Mouse (Mus musculus) intestine, postnatal 0 days (tissue): ENCODE data around the gene Etv2. TPM values are rescaled to one million over a fixed set of nuclear protein-coding genes. Genes with fewer than 3 reads are reported as not detected.

Experiments
- ATAC-seq: fragments of 200-750 bp; cut with Nextera tagmentation; 2 replicates; pipeline ENCODE4 v1.8.0; 2017; ENCODE audit warnings: mild to moderate bottlenecking, moderate TSS enrichment, moderate library complexity
- H3K27ac ChIP-seq: fragments of 300-500 bp; sonication (generic); 2 replicates; pipeline ENCODE4 v1.5.1; 2014; ENCODE audit warnings: mild to moderate bottlenecking, low read depth, low read length, moderate library complexity
- H3K27me3 ChIP-seq: fragments of 300-500 bp; sonication (generic); replicated peaks from 2 replicates; pipeline ENCODE4 v1.6.1; 2014; ENCODE audit warnings: low read length, mixed read lengths; ENCODE audit not compliant: control insufficient read depth, insufficient read depth
- H3K36me3 ChIP-seq: fragments of 300-500 bp; sonication (generic); 2 replicates; pipeline ENCODE4 v1.6.1; 2014; ENCODE audit warnings: mild to moderate bottlenecking, moderate library complexity; ENCODE audit not compliant: control insufficient read depth, insufficient read depth
- H3K4me1 ChIP-seq: fragments of 300-500 bp; sonication (generic); replicated peaks from 2 replicates; pipeline ENCODE4 v1.6.1; 2014; ENCODE audit warnings: antibody characterized with exemption, low read length, mixed read lengths; ENCODE audit not compliant: control insufficient read depth, insufficient read depth
- H3K4me2 ChIP-seq: fragments of 300-500 bp; sonication (generic); replicated peaks from 2 replicates; pipeline ENCODE4 v1.6.1; 2014; ENCODE audit warnings: low read depth, mild to moderate bottlenecking, moderate library complexity
- H3K4me3 ChIP-seq: fragments of 300-500 bp; sonication (generic); 2 replicates; pipeline ENCODE4 v1.5.1; 2014; ENCODE audit warnings: low read depth, low read length
- H3K9ac ChIP-seq: fragments of 300-500 bp; sonication (generic); 2 replicates; pipeline ENCODE4 v1.6.1; 2014; ENCODE audit warnings: mild to moderate bottlenecking, low read depth, low read length
- H3K9me3 ChIP-seq: fragments of 300-500 bp; sonication (generic); 2 replicates; pipeline ENCODE4 v1.6.1; 2016; ENCODE audit warnings: mixed run types; ENCODE audit not compliant: control insufficient read depth
- CTCF ChIP-seq: sonication (generic); IDR thresholded peaks from 2 replicates; pipeline ENCODE4 v1.5.1; 2016; ENCODE audit warnings: low read depth, mild to moderate bottlenecking, control low read depth, antibody characterized with exemption, moderate library complexity
- WGBS: fragments of 180-500 bp; shearing (Covaris S2); extraction: QIAGEN DNeasy Blood & Tissue Kit; methylation state at CpG from one replicate; pipeline ENCODE4 v1.1.7; 2014; 5-methylcytosine and 5-hydroxymethylcytosine counted together
- polyA plus RNA-seq: library from polyadenylated mRNA; unstranded; fragments of >200 nt; fragmentation: Nextera tagmentation; extraction: Ambion mirVana; gene quantifications from 2 replicates; pipeline ENCODE4 v1.2.1, GENCODE M21; 2015

Gene Etv2
- polyA plus RNA-seq, 1 experiment from 2014 or later: not detected

DNA sequence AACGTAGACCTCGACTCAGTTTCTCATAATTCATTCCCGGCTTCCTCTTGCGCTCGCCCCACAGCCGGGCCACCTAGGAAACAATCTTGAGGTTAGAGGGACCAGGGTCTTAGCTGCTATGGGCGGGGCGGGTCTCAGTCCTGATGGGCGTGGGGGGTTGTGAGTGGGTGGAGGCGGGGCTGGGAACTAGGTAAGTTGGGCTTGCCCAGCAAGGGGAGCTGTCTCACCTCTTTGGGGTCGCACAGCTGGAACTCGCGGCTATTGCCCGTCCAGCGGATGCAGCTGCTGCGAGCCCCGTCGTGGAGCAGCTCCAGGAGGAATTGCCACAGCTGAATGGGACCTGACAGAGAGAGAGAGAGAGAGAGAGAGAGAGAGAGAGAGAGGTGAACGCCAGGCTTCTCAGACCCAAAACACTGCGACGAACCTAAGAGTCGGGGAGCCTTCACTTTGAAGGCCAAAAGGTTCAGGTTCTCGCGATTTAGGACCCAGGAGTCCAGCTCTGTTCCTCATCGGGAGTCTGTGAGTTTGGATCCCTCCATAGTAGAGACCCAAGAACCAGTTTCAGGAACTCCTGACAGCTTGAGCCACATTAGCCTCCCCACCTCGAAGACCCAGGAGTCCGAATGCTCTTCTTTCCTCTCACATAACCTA is 1.8 kb downstream of the Etv2 start:
- Histone ChIP-seq H3K27me3 (peaks cover 54% of the 10 kb centered on the region), H3K4me1 (no peaks in the 10 kb centered on the region), H3K9ac (no peak overlapping the region), H3K27ac (no peak overlapping the region), H3K4me3 (0 out of 2 replicates have a peak overlapping the region, but pooled peaks have one; percentile 1), H3K9me3 (no peaks in the 10 kb centered on the region), H3K4me2 (no peak overlapping the region), H3K36me3 (no peaks in the 10 kb centered on the region)
- WGBS: 5% methylated on average over 27 of the region's 27 CpGs
- no peak for TF ChIP-seq CTCF
- no peak for ATAC-seq

DNA sequence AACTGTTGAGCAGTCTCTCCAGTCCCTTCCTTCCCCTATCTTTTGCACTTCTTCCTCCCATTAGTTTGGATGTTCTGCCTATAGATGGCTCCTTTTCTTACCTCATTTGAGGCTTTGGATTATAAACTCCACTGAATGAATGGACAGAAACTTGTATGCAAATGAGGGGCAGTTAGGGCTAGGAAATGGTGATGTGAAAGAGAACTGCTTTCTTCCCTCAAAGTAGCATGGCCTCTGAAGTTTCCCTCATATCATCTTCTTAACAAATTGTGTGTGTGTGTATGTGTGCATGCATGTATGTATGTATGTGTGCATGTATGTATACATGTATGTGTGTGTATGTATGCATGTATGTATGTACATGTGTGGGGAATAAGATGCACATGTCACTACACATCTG is 6.6 kb downstream of the Etv2 start:
- no peak overlapping the region for H3K4me2 ChIP-seq
- H3K27ac ChIP-seq: no peak overlapping the region

DNA sequence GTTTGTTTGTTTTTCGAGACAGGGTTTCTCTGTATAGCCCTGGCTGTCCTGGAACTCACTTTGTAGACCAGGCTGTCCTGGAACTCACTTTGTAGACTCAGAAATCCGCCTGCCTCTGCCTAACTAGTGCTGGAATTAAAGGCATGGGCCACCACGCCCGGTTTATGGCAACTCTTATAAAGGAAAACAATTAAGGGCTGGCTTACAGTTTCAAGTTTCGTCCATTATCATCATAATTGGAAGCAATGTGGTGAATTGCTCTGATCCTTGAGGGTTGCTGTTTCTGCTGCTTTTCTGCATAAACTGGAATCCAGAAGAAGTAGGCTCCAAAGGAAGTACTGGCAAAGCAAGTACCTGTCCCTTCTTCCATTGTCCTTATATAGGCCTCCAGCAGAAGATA is 9.0 kb downstream of the Etv2 start:
- no peak for TF ChIP-seq CTCF
- Histone ChIP-seq H3K4me1 (no peaks in the 10 kb centered on the region), H3K4me3 (no peak overlapping the region), H3K4me2 (0 out of 2 replicates have a peak overlapping the region, but pooled peaks have one; percentile 85), H3K9me3 (no peaks in the 10 kb centered on the region), H3K27me3 (peaks cover 10% of the 10 kb centered on the region), H3K9ac (no peak overlapping the region), H3K36me3 (peaks cover 19% of the 10 kb centered on the region), H3K27ac (no peak overlapping the region)
- ATAC-seq: no peak
- WGBS: 82% methylated on average over 5 of the region's 5 CpGs

More for the DNA sequence above, 6.6 kb downstream of the Etv2 start:
- H3K36me3 ChIP-seq: no peaks in the 10 kb centered on the region
- H3K4me3 ChIP-seq: no peak overlapping the region
- no peaks in the 10 kb centered on the region for H3K4me1 ChIP-seq
- ATAC-seq: no peak
- TF ChIP-seq CTCF: no peak
- no peaks in the 10 kb centered on the region for H3K9me3 ChIP-seq
- H3K27me3 ChIP-seq: peaks cover 27% of the 10 kb centered on the region
- H3K9ac ChIP-seq: no peak overlapping the region

GRCm38 (mm10) chr7:30625530-30626384 is 9.9 kb downstream of the Etv2 start, which contains the start of gene Cox6b1:
Gene Cox6b1, minus strand, starts transcription at chr7:30626151.
- TF ChIP-seq CTCF: no peak
- under 1% methylated on average over 44 of the region's 44 CpGs for WGBS
- H3K36me3 ChIP-seq: peaks cover 19% of the 10 kb centered on the region
- no peaks in the 10 kb centered on the region for H3K4me1 ChIP-seq
- ATAC-seq: peak; percentile 90
- peak within 1 kb of the TSS; percentile 57 for H3K9ac ChIP-seq
- H3K9me3 ChIP-seq: no peaks in the 10 kb centered on the region
- peak within 1 kb of the TSS; percentile 65 for H3K27ac ChIP-seq
- H3K4me2 ChIP-seq: peak within 1 kb of the TSS; percentile 85
- peaks cover 5% of the 10 kb centered on the region for H3K27me3 ChIP-seq
- H3K4me3 ChIP-seq: peak within 1 kb of the TSS; percentile 74

GRCm38 (mm10) chr7:30619202-30619601 is 16.4 kb downstream of the Etv2 start:
- TF ChIP-seq CTCF: peak; percentile 66
- no peak overlapping the region for H3K27ac ChIP-seq
- no peak overlapping the region for H3K4me2 ChIP-seq
- no peak overlapping the region for H3K9ac ChIP-seq
- no peak overlapping the region for H3K4me3 ChIP-seq
- no peaks in the 10 kb centered on the region for H3K4me1 ChIP-seq
- 89% methylated on average over 3 of the region's 3 CpGs for WGBS
- ATAC-seq: no peak
- H3K36me3 ChIP-seq: peaks cover 49% of the 10 kb centered on the region
- H3K9me3 ChIP-seq: no peaks in the 10 kb centered on the region
- no peaks in the 10 kb centered on the region for H3K27me3 ChIP-seq

GRCm38 (mm10) chr7:30618658-30619057 is 17.0 kb downstream of the Etv2 start:
- Histone ChIP-seq H3K36me3 (peaks cover 49% of the 10 kb centered on the region), H3K27me3 (no peaks in the 10 kb centered on the region), H3K9ac (no peak overlapping the region), H3K27ac (no peak overlapping the region), H3K4me2 (no peak overlapping the region), H3K9me3 (no peaks in the 10 kb centered on the region), H3K4me1 (no peaks in the 10 kb centered on the region), H3K4me3 (no peak overlapping the region)
- WGBS: 94% methylated on average over 9 of the region's 9 CpGs
- TF ChIP-seq CTCF: no peak
- no peak for ATAC-seq
